Mouse (Mus musculus) thymus, adult 2 months (tissue): ENCODE data around the gene Gak.

Experiments used
- CTCF ChIP-seq: fragments of 200-500 bp; IDR thresholded peaks from 2 replicates; pipeline ENCODE4 v1.5.1; 2012; ENCODE audit warnings: mild to moderate bottlenecking, control low read depth, low read length, moderate library complexity, borderline replicate concordance; ENCODE audit not compliant: control insufficient read depth, poor library complexity, insufficient read depth; ENCODE audit errors: extremely low read depth
- POLR2A ChIP-seq: fragments of 200-500 bp; IDR thresholded peaks from 2 replicates; pipeline ENCODE4 v1.6.1; 2012; ENCODE audit warnings: mild to moderate bottlenecking, low read length, control low read depth, moderate library complexity; ENCODE audit not compliant: control insufficient read depth, poor library complexity, insufficient read depth; ENCODE audit errors: extremely low read depth

DNA sequence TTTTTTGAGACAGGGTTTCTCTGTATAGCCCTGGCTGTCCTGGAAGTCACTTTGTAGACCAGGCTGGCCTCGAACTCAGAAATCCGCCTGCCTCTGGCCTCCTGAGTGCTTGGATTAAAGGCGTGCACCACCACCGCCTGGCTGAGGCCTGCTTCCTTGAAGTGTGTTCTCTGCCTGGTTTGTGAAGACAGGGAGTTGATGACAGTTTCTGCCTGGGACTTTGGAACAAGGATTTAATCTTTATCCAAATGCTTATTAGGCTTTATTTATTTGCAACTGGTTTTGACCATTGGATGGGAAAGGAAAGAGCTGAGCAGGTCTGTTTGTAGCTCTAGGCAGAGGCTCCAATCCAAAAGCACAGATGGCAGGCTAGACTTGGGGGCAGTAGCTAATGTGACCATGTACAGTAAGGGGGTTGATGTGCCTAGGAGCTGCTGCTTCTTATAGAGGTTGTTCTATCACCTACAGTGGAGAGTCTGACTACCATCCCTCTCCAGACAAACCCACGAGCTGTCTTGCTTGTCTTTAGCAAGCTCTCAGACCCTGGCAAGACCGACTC, 48.8 kb upstream of the Gak start:
- no peak for TF ChIP-seq POLR2A
- TF ChIP-seq CTCF, result no peak
